Mouse (Mus musculus) brain, embryonic 14.5 days (tissue): ENCODE results near the gene Ndufs5.

Experiments used
- CTCF ChIP-seq: fragments of 200-500 bp; IDR thresholded peaks from 2 replicates; pipeline ENCODE4 v1.5.1; 2012; ENCODE audit warnings: inconsistent platforms, mild to moderate bottlenecking, moderate library complexity, borderline replicate concordance; ENCODE audit not compliant: insufficient read depth, insufficient read length; ENCODE audit errors: extremely low read depth
- POLR2A ChIP-seq: fragments of 200-500 bp; IDR thresholded peaks from 2 replicates; pipeline ENCODE4 v1.6.1; 2012; ENCODE audit warnings: mild to moderate bottlenecking, inconsistent platforms, borderline replicate concordance; ENCODE audit not compliant: poor library complexity, insufficient read depth, insufficient read length, severe bottlenecking; ENCODE audit errors: extremely low read depth

DNA sequence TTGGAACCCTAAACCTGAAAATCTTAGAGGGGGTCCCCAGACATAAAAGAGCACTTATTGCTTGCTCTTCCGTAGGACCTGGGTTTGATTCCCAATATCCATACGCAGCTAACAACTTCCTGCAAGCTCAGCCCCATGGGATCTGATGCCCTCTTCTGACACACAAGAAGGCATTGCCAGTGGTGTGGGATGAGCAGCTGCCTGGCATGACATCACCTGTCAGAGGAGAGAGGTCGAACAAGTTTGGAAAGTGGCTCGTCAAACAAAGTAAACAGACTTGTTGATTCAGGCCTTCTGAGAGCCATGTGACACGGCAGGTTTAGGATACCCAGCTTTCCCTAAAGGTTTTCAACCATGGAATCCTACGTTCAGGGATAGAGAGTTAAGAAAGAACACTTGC, 47.1 kb upstream of the Ndufs5 start:
- TF ChIP-seq POLR2A, result no peak
- TF ChIP-seq CTCF, result no peak
